Mouse (Mus musculus): ENCODE measurements around the gene Msx1. TPM values are rescaled to one million over a fixed set of nuclear protein-coding genes. Genes with fewer than 3 reads are reported as not detected.

Msx1 gene
- polyA plus RNA-seq, 1 experiment from 2014 or later = 218 TPM

Other genes with a start within 250 kb of the Msx1 start
- gene Stk32b, start 107.4 kb downstream of the Msx1 start, polyA plus RNA-seq (2014; fragmentation: Nextera tagmentation; extraction: Ambion mirVana) = 0.67 and 0.85 TPM in 2 replicates
- gene Cytl1, start 89.1 kb downstream of the Msx1 start, polyA plus RNA-seq (2014; fragmentation: Nextera tagmentation; extraction: Ambion mirVana) = 2.5 and 3.3 TPM in 2 replicates
- gene Stx18, start 214.2 kb upstream of the Msx1 start, polyA plus RNA-seq (2014; fragmentation: Nextera tagmentation; extraction: Ambion mirVana) = 53.9 and 59.6 TPM in 2 replicates